Mouse (Mus musculus) intestine, embryonic 16.5 days (tissue): ENCODE data around the gene Pcgf6. TPM values are rescaled to one million over a fixed set of nuclear protein-coding genes. Genes with fewer than 3 reads are reported as not detected.

Experiments
- polyA plus RNA-seq: library from polyadenylated mRNA; unstranded; fragments of >200 nt; fragmentation: Nextera tagmentation; extraction: Ambion mirVana; gene quantifications from 2 replicates; pipeline ENCODE4 v1.2.1, GENCODE M21; 2015

The Pcgf6 gene
- polyA plus RNA-seq, 1 experiment from 2014 or later: 16.7 TPM

Other genes with a start within 250 kb of the Pcgf6 start
- 5.6 and 7.9 TPM in 2 replicates for gene Ina, start 36.2 kb downstream of the Pcgf6 start, polyA plus RNA-seq
- 37.6 and 45.3 TPM in 2 replicates for gene Nt5c2, start 35.8 kb downstream of the Pcgf6 start, polyA plus RNA-seq
- 3.6 and 3.8 TPM in 2 replicates for gene Taf5, start 16.8 kb upstream of the Pcgf6 start, polyA plus RNA-seq
- gene Usmg5, start 39.7 kb upstream of the Pcgf6 start, polyA plus RNA-seq: 1,592 and 1,616 TPM in 2 replicates
- 7.1 and 7.4 TPM in 2 replicates for gene Pdcd11, start 39.9 kb upstream of the Pcgf6 start, polyA plus RNA-seq
- 5.8 and 6.4 TPM in 2 replicates for gene Calhm2, start 87.4 kb upstream of the Pcgf6 start, polyA plus RNA-seq
- not detected in 2 replicates for gene Calhm1, start 93.3 kb upstream of the Pcgf6 start, polyA plus RNA-seq
- 0.88 and 1.1 TPM in 2 replicates for gene Calhm3, start 106.9 kb upstream of the Pcgf6 start, polyA plus RNA-seq
- 3.7 and 4.2 TPM in 2 replicates for gene Neurl1a, start 127.9 kb upstream of the Pcgf6 start, polyA plus RNA-seq